32 mouse cellular contexts compared by ENCODE assay signal in the genomic region with DNA sequence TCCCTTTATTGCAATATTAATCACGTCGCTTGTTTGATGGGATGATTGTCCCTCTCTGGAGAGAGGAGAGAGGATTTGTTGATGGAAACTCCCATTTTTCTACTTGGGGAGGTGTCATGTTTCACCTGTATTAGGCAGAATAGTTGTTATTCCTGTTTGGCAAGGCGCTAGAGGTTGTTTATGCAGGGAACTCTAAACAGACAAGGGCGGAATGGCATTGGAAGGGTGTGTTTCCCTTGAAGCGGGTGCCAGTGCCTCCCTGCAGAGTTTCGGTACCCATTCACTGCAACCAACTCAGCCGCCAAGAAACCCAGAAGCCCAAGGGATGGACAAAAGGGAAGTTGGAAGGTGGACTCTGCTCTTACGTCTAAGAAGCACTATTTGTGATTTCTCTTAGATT. TPM values are rescaled to one million over a fixed set of nuclear protein-coding genes. Genes with fewer than 3 reads are reported as not detected.
DNase-seq lines count a peak whose midpoint lies in the region; ATAC-seq and TF ChIP-seq lines count a peak whose summit lies in the region.
"Had no signal": no experiment of that assay in that cellular context is flagged by ENCODE, and none has a peak within 500 bp of the region (broad histone marks: within the 10 kb centered on the region; RNA-seq: fewer than 3 reads in every experiment).

No protein-coding gene starts in this region.

- TF ChIP-seq POLR2A in kidney, adult 2 months (IDR thresholded peaks at IDR 0.05; ENCODE audit: low read depth, low read length) = no peak
- TF ChIP-seq POLR2A in limb, embryonic 14.5 days (IDR thresholded peaks at IDR 0.05; ENCODE audit: borderline replicate concordance, extremely low read depth, insufficient read depth, insufficient read length) = no peak

- DNase-seq in kidney, adult 2 months = peak; percentile 77
- no peak for DNase-seq in kidney, postnatal 4 days
- peak; percentile 17 for DNase-seq in limb, embryonic 14.5 days (ENCODE audit: low spot score)
- DNase-seq in limb, embryonic 10.5 days (ENCODE audit: low spot score) = no peak
- no peak for DNase-seq in layer of hippocampus, postnatal 14 days (ENCODE audit: low spot score in 2 of 2)
- no peak for DNase-seq in adrenal gland, postnatal 10 days
- DNase-seq: adrenal gland, postnatal 14 days; cerebellum, adult 11 months; cerebellum, adult 9-10 months; cerebellum, postnatal 36 days; gastrocnemius, postnatal 14 days; heart, postnatal 14 days; liver; right cerebral cortex, postnatal 25 days; thymus, adult 18-20 months; thymus, postnatal 25 days had no signal

- no peak overlapping the region for H3K4me2 ChIP-seq in limb, embryonic 14.5 days (replicated peaks; ENCODE audit: low read depth, low read length, severe bottlenecking)
- H3K4me2 ChIP-seq in embryonic facial prominence, embryonic 13.5 days = no peak overlapping the region
- H3K4me2 ChIP-seq in limb, embryonic 15.5 days = no peak overlapping the region
- H3K4me2 ChIP-seq: forebrain, embryonic 13.5 days; hindbrain, embryonic 12.5 days; liver, embryonic 15.5 days; lung, embryonic 15.5 days; midbrain, embryonic 11.5 days had no signal

- H3K9me3 ChIP-seq in limb, embryonic 14.5 days (ENCODE audit: control insufficient read depth, low read length) = no peaks in the 10 kb centered on the region
- H3K9me3 ChIP-seq in limb, embryonic 10.5 days (replicated peaks) = no peaks in the 10 kb centered on the region
- no peaks in the 10 kb centered on the region for H3K9me3 ChIP-seq in embryonic facial prominence, embryonic 13.5 days
- no peaks in the 10 kb centered on the region for H3K9me3 ChIP-seq in limb, embryonic 15.5 days
- H3K9me3 ChIP-seq: forebrain, embryonic 13.5 days; G1E; hindbrain, embryonic 12.5 days; liver, embryonic 15.5 days; lung, embryonic 15.5 days had no signal

- H3K4me1 ChIP-seq in kidney, adult 2 months (ENCODE audit: control insufficient read depth, insufficient read depth, low read length) = peaks cover 5% of the 10 kb centered on the region; the same call in 1 of the 2 replicates
- H3K4me1 ChIP-seq in limb, embryonic 14.5 days (ENCODE audit: control insufficient read depth, insufficient read depth, low read length) = no peaks in the 10 kb centered on the region
- H3K4me1 ChIP-seq in limb, embryonic 10.5 days = peaks cover 12% of the 10 kb centered on the region
- H3K4me1 ChIP-seq in embryonic facial prominence, embryonic 13.5 days = peaks cover 16% of the 10 kb centered on the region
- H3K4me1 ChIP-seq in limb, embryonic 15.5 days = peaks cover 3% of the 10 kb centered on the region; the same call in 1 of the 2 replicates
- H3K4me1 ChIP-seq: forebrain, embryonic 13.5 days; hindbrain, embryonic 12.5 days; lung, embryonic 15.5 days had no signal

- no peak overlapping the region for H3K4me3 ChIP-seq in kidney, adult 2 months (ENCODE audit: insufficient read depth, low read depth, low read length)
- no peak overlapping the region for H3K4me3 ChIP-seq in limb, embryonic 14.5 days (replicated peaks; ENCODE audit: low read length)
- no peak overlapping the region for H3K4me3 ChIP-seq in limb, embryonic 10.5 days
- H3K4me3 ChIP-seq in embryonic facial prominence, embryonic 13.5 days = no peak overlapping the region
- no peak overlapping the region for H3K4me3 ChIP-seq in limb, embryonic 15.5 days
- H3K4me3 ChIP-seq: forebrain, embryonic 13.5 days; hindbrain, embryonic 12.5 days; layer of hippocampus, adult 2 months; liver, embryonic 15.5 days; lung, embryonic 15.5 days had no signal

- no peak overlapping the region for H3K9ac ChIP-seq in limb, embryonic 14.5 days (ENCODE audit: low read depth, low read length, severe bottlenecking)
- H3K9ac ChIP-seq in embryonic facial prominence, embryonic 13.5 days = no peak overlapping the region
- no peak overlapping the region for H3K9ac ChIP-seq in limb, embryonic 15.5 days
- H3K9ac ChIP-seq: forebrain, embryonic 13.5 days; hindbrain, embryonic 12.5 days; liver, embryonic 15.5 days; lung, embryonic 15.5 days had no signal

- H3K36me3 ChIP-seq in kidney, adult 2 months (ENCODE audit: control insufficient read depth, insufficient read depth, low read length) = no peaks in the 10 kb centered on the region
- H3K36me3 ChIP-seq in limb, embryonic 14.5 days (ENCODE audit: control insufficient read depth, insufficient read depth, low read length) = no peaks in the 10 kb centered on the region
- H3K36me3 ChIP-seq in limb, embryonic 10.5 days = no peaks in the 10 kb centered on the region
- H3K36me3 ChIP-seq in embryonic facial prominence, embryonic 13.5 days = no peaks in the 10 kb centered on the region
- H3K36me3 ChIP-seq in limb, embryonic 15.5 days = no peaks in the 10 kb centered on the region
- H3K36me3 ChIP-seq: G1E; hindbrain, embryonic 12.5 days; liver, embryonic 15.5 days; lung, embryonic 15.5 days had no signal

- 54% methylated on average over 8 of the region's 8 CpGs for WGBS in kidney, adult 2 months
- WGBS in limb, embryonic 14.5 days = 61% methylated on average over 8 of the region's 8 CpGs
- 70% methylated on average over 8 of the region's 8 CpGs for WGBS in limb, embryonic 10.5 days
- WGBS in embryonic facial prominence, embryonic 13.5 days = 61% methylated on average over 8 of the region's 8 CpGs
- WGBS in limb, embryonic 15.5 days = 54% methylated on average over 8 of the region's 8 CpGs

- H3K27me3 ChIP-seq in kidney, adult 2 months (replicated peaks; ENCODE audit: control insufficient read depth, insufficient read depth, low read length) = no peaks in the 10 kb centered on the region
- H3K27me3 ChIP-seq in limb, embryonic 14.5 days (ENCODE audit: control insufficient read depth, insufficient read depth, low read length) = no peaks in the 10 kb centered on the region
- H3K27me3 ChIP-seq in limb, embryonic 10.5 days (ENCODE audit: low read depth, poor library complexity, severe bottlenecking) = no peaks in the 10 kb centered on the region
- H3K27me3 ChIP-seq in embryonic facial prominence, embryonic 13.5 days = no peaks in the 10 kb centered on the region
- no peaks in the 10 kb centered on the region for H3K27me3 ChIP-seq in limb, embryonic 15.5 days
- H3K27me3 ChIP-seq: forebrain, embryonic 13.5 days; hindbrain, embryonic 12.5 days had no signal

- no peak for TF ChIP-seq CTCF in kidney, adult 2 months (conservative IDR thresholded peaks at IDR 0.05; ENCODE audit: insufficient read depth, insufficient read length, low read depth, low read length)

- peak overlapping the region; percentile 65; the same call in 1 of the 2 replicates for H3K27ac ChIP-seq in kidney, adult 2 months (ENCODE audit: insufficient read depth, low read depth, low read length)
- H3K27ac ChIP-seq in limb, embryonic 14.5 days (replicated peaks; ENCODE audit: low read depth, low read length) = no peak overlapping the region
- H3K27ac ChIP-seq in limb, embryonic 10.5 days = no peak overlapping the region
- H3K27ac ChIP-seq in embryonic facial prominence, embryonic 13.5 days = peak overlapping the region; percentile 5; the same call in 1 of the 2 replicates
- 0 out of 2 replicates have a peak overlapping the region, but pooled peaks have one; percentile 3 for H3K27ac ChIP-seq in limb, embryonic 15.5 days
- H3K27ac ChIP-seq: forebrain, embryonic 13.5 days; hindbrain, embryonic 12.5 days; liver, embryonic 15.5 days; lung, embryonic 15.5 days had no signal

- no peak for ATAC-seq in limb, embryonic 14.5 days (ENCODE audit: low FRiP score, low read depth)
- ATAC-seq in embryonic facial prominence, embryonic 13.5 days (ENCODE audit: insufficient number of reproducible peaks, insufficient read depth, low FRiP score, low TSS enrichment, low read depth) = 0 out of 2 replicates have a peak, but pooled peaks have one; percentile 52
- ATAC-seq in limb, embryonic 15.5 days (ENCODE audit: insufficient number of reproducible peaks, low FRiP score, low TSS enrichment, low read depth) = no peak
- ATAC-seq: forebrain, embryonic 13.5 days; intestine, embryonic 16.5 days; midbrain, embryonic 16.5 days had no signal

RNA-seq across cellular contexts. Expression of gene Ermp1, which starts 15.6 kb away (rescaled TPM):
- polyA plus RNA-seq in kidney, adult 2 months (2012; rRNA removed) = 23.9 and 31.5 TPM in 2 replicates
- 16.7 and 20.1 TPM in 2 replicates for polyA plus RNA-seq in limb, embryonic 14.5 days (2012; rRNA removed)
- polyA plus RNA-seq in limb, embryonic 14.5 days (2014; fragmentation: Nextera tagmentation; extraction: Ambion mirVana) = 16.1 and 18.1 TPM in 2 replicates
- 18.1 and 18.2 TPM in 2 replicates for polyA plus RNA-seq in limb, embryonic 10.5 days (2016; fragmentation: Nextera tagmentation; extraction: Ambion mirVana)
- polyA plus RNA-seq in embryonic facial prominence, embryonic 13.5 days (2015; fragmentation: Nextera tagmentation; extraction: Ambion mirVana) = 18.5 and 21.9 TPM in 2 replicates
- 16.9 and 21.5 TPM in 2 replicates for polyA plus RNA-seq in limb, embryonic 15.5 days (2015; fragmentation: Nextera tagmentation; extraction: Ambion mirVana)
- total RNA-seq in layer of hippocampus, postnatal 14 days (2021) = 10 to 100 TPM; 56.7 to 56.8 TPM
- 10 to 100 TPM; 41.9 to 43.0 TPM for total RNA-seq in adrenal gland, postnatal 10 days (2021)

RNA-seq across cellular contexts. Expression of gene Mlana, which starts 33.8 kb away (rescaled TPM):
- not detected in 2 replicates for polyA plus RNA-seq in kidney, adult 2 months (2012; rRNA removed)
- 0.34 and 0.63 TPM in 2 replicates for polyA plus RNA-seq in limb, embryonic 14.5 days (2012; rRNA removed)
- 0.80 and 0.82 TPM in 2 replicates for polyA plus RNA-seq in limb, embryonic 14.5 days (2014; fragmentation: Nextera tagmentation; extraction: Ambion mirVana)
- not detected in 2 replicates for polyA plus RNA-seq in limb, embryonic 10.5 days (2016; fragmentation: Nextera tagmentation; extraction: Ambion mirVana)
- 1.4 and 1.7 TPM in 2 replicates for polyA plus RNA-seq in embryonic facial prominence, embryonic 13.5 days (2015; fragmentation: Nextera tagmentation; extraction: Ambion mirVana)
- 1.6 and 1.7 TPM in 2 replicates for polyA plus RNA-seq in limb, embryonic 15.5 days (2015; fragmentation: Nextera tagmentation; extraction: Ambion mirVana)
- 1 to 10 TPM in 1 of 2 experiments, under 1 TPM in 1; 0.43 to 1.2 TPM for total RNA-seq in layer of hippocampus, postnatal 14 days (2021)
- total RNA-seq in adrenal gland, postnatal 10 days (2021) = not detected
- total RNA-seq: adrenal gland, postnatal 14 days; G1E; gastrocnemius, postnatal 14 days; granulocyte monocyte progenitor cell, adult 5-6 weeks; megakaryocyte progenitor cell, adult 5-6 weeks; neutrophil, adult 5-6 weeks had no signal
- polyA plus RNA-seq: forebrain, embryonic 13.5 days; G1E; hindbrain, embryonic 12.5 days; intestine, embryonic 16.5 days; liver, embryonic 15.5 days; lung, embryonic 15.5 days; midbrain, embryonic 16.5 days; neural tube, embryonic 11.5 days; stomach, embryonic 16.5 days had no signal

Comparison
In these comparisons a context has a peak if more than half of its experiments do, and no peak if none do; other contexts are left out.
1. DNase-seq: peak in kidney, adult 2 months (single experiment) and limb, embryonic 14.5 days (single experiment); none in kidney, postnatal 4 days (0 of 2), limb, embryonic 10.5 days (single experiment), layer of hippocampus, postnatal 14 days (0 of 2) and adrenal gland, postnatal 10 days (single experiment).
2. H3K27ac ChIP-seq: peak in kidney, adult 2 months (single experiment), embryonic facial prominence, embryonic 13.5 days (single experiment) and limb, embryonic 15.5 days (single experiment); none in limb, embryonic 14.5 days (single experiment) and limb, embryonic 10.5 days (single experiment).